Mouse (Mus musculus): ENCODE results near the gene Lrp3. TPM values are rescaled to one million over a fixed set of nuclear protein-coding genes. Genes with fewer than 3 reads are reported as not detected.

Gene Lrp3
- polyA plus RNA-seq, 1 experiment from 2014 or later = not detected

GRCm38 (mm10) chr7:35215731-35216130 is 433 bp upstream of the Lrp3 start:
- no peak overlapping the region for H3K27ac ChIP-seq
- no peaks in the 10 kb centered on the region for H3K79me2 ChIP-seq (ENCODE audit: inconsistent target)
- WGBS (ENCODE audit: missing documents) = 60% methylated on average over 5 of the region's 5 CpGs
- H3K4me3 ChIP-seq (ENCODE audit: inconsistent target) = no peak overlapping the region
- H3K36me3 ChIP-seq (ENCODE audit: inconsistent target) = no peaks in the 10 kb centered on the region

GRCm38 (mm10) chr7:35214442-35215222 is 666 bp downstream of the Lrp3 start:
- H3K36me3 ChIP-seq (ENCODE audit: inconsistent target) = no peaks in the 10 kb centered on the region
- no peaks in the 10 kb centered on the region for H3K79me2 ChIP-seq (ENCODE audit: inconsistent target)
- H3K27ac ChIP-seq = no peak overlapping the region
- 2% methylated on average over 78 of the region's 79 CpGs for WGBS (ENCODE audit: missing documents)
- H3K4me3 ChIP-seq (ENCODE audit: inconsistent target) = no peak overlapping the region

DNA sequence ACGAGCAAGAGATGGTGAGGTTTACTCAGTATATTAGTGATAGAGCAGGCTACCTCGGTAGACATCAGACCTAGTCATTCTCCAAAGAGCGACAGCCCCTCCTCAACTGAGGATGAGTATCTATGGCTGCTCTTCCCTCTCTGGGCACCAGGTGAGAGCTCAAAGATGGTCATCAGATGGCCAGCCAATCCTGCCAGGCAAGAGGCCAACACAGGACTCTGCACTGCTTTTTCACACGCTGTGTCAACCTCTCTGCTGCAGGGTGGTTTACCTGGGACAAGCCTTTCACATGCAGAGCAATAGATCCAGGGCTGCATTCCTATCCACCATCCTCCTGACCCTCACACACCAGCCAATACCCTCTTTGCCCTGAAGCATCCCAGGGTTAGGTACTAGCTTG is 3.5 kb downstream of the Lrp3 start:
- H3K79me2 ChIP-seq (ENCODE audit: inconsistent target) = no peaks in the 10 kb centered on the region
- 95% methylated on average over 4 of the region's 4 CpGs for WGBS (ENCODE audit: missing documents)
- H3K27ac ChIP-seq = no peak overlapping the region
- H3K4me3 ChIP-seq (ENCODE audit: inconsistent target) = no peak overlapping the region
- H3K36me3 ChIP-seq (ENCODE audit: inconsistent target) = no peaks in the 10 kb centered on the region

- H3K27ac ChIP-seq = no peak overlapping the region
- H3K79me2 ChIP-seq (ENCODE audit: inconsistent target) = no peaks in the 10 kb centered on the region
- no peaks in the 10 kb centered on the region for H3K36me3 ChIP-seq (ENCODE audit: inconsistent target)
- no peak overlapping the region for H3K4me3 ChIP-seq (ENCODE audit: inconsistent target)
Measured at GRCm38 (mm10) chr7:35199755-35200154, 15.5 kb downstream of the Lrp3 start.

DNA sequence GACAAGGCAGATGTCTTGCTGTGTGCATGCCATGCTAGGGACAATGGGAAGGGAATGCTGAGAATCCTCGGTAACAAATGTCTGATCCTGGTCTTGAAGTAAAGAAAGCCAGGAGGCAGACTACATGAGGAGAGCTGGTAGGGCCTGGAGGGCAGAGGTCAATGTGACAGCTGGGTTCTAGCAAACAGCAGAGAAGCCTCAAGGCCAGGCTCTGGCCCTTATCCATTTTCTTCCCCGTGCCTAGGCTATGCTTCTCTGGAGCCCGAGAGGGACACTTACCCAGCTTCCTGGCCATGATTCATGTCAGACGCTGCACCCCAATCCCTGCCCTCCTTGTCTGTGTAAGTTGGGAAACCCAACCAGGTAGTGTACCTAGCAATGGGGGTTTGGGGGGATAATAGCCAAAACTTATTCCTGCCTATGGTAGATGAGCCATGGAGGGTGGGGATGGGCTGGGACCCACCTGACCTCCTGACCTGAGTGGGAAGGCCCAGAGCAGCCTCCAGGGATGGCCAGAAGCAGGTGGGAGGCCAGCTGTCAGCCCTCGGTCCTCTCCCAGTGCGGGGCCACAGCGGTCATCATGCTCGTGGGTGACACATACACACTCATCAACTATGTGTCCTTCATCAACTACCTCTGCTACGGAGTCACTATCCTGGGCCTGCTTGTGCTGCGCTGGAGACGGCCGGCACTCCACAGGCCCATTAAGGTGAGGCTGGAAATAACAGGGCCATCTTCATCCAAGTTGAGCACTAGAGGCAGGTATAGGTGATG is 16.1 kb downstream of the Lrp3 start:
- Histone ChIP-seq H3K36me3 (ENCODE audit: inconsistent target) (no peaks in the 10 kb centered on the region), H3K4me3 (ENCODE audit: inconsistent target) (no peak overlapping the region)
- 93% methylated on average over 12 of the region's 12 CpGs for WGBS (ENCODE audit: missing documents)

DNA sequence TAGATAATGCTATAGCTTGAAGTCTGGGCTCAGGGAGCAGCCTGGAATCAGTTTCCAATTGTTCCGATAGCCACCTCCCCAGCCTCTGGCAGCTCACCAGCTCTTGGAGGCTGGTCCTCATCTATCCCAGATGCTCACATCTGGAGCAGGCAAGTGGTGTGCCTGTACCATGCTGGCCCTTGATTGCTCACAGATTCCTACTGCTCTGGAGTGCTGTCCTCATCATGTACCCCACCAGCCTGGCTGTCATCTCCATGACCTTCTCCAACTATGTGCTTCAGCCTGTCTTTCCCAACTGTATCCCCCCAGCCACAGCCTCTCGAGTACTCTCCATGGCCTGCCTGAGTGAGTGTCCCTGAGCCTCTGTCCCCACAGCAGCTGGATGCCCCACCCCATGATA is 18.3 kb downstream of the Lrp3 start:
- H3K27ac ChIP-seq = no peak overlapping the region
- no peaks in the 10 kb centered on the region for H3K36me3 ChIP-seq (ENCODE audit: inconsistent target)
- no peak overlapping the region for H3K4me3 ChIP-seq (ENCODE audit: inconsistent target)
- no peaks in the 10 kb centered on the region for H3K79me2 ChIP-seq (ENCODE audit: inconsistent target)
- 66% methylated on average over 2 of the region's 2 CpGs for WGBS (ENCODE audit: missing documents)

More for the DNA sequence above, 16.1 kb downstream of the Lrp3 start:
- Histone ChIP-seq H3K27ac (no peak overlapping the region), H3K79me2 (ENCODE audit: inconsistent target) (no peaks in the 10 kb centered on the region)

- WGBS (ENCODE audit: missing documents) = 0% methylated on average over 2 of the region's 2 CpGs
- Histone ChIP-seq H3K4me3 (ENCODE audit: inconsistent target) (no peak overlapping the region), H3K79me2 (ENCODE audit: inconsistent target) (no peaks in the 10 kb centered on the region), H3K36me3 (ENCODE audit: inconsistent target) (no peaks in the 10 kb centered on the region), H3K27ac (no peak overlapping the region)
Measured at GRCm38 (mm10) chr7:35191276-35191675, 24.0 kb downstream of the Lrp3 start.

GRCm38 (mm10) chr7:35189699-35190098 is 25.6 kb downstream of the Lrp3 start:
- WGBS (ENCODE audit: missing documents) = 62% methylated on average over 5 of the region's 5 CpGs
- no peaks in the 10 kb centered on the region for H3K36me3 ChIP-seq (ENCODE audit: inconsistent target)
- no peak overlapping the region for H3K4me3 ChIP-seq (ENCODE audit: inconsistent target)
- H3K79me2 ChIP-seq (ENCODE audit: inconsistent target) = no peaks in the 10 kb centered on the region
- no peak overlapping the region for H3K27ac ChIP-seq

DNA sequence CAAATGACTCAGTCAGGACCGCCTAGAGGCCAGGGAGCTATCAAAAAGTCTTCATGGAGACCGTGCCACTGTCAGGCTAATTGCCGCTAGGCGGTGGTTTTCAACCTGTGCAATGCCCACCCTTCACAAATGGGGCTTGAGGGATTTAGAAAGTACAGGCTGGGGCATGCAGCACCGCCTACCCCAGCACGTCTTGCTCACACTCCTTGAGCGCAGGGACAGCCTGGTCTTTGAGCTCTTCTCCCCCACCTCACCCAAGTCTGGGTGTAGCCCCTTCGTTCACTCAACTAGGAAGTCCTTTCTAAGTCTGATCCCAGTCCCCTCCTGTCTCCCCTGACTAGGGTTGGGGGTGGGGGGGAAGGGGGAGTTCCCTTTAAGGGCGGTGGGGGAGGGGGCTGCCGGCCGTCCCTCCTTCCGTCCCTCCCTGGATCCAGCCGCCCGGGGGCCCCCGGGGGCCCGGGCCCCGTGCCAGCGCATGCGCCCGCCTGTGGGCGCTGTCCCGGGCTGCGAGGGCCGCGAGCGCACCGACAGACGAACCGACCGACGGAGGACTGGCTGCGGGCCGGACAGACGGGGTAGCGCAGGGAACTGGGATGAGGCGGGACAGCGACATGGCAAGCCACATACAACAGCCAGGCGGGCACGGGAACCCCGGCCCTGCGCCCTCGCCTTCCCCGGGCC is 29.3 kb downstream of the Lrp3 start, which contains the start of gene Slc7a10:
Slc7a10 (plus strand) TSS at position 497 of the 681 bp plus-strand sequence.
- Histone ChIP-seq H3K79me2 (ENCODE audit: inconsistent target) (no peaks in the 10 kb centered on the region), H3K36me3 (ENCODE audit: inconsistent target) (no peaks in the 10 kb centered on the region), H3K27ac (no peak within 1 kb of the TSS), H3K4me3 (ENCODE audit: inconsistent target) (no peak within 1 kb of the TSS)
- 3% methylated on average over 42 of the region's 43 CpGs for WGBS (ENCODE audit: missing documents)

GRCm38 (mm10) chr7:35184833-35185724 is 30.2 kb downstream of the Lrp3 start:
- WGBS (ENCODE audit: missing documents) = 8% methylated on average over 43 of the region's 54 CpGs
- Histone ChIP-seq H3K36me3 (ENCODE audit: inconsistent target) (no peaks in the 10 kb centered on the region), H3K27ac (no peak overlapping the region), H3K4me3 (ENCODE audit: inconsistent target) (no peak overlapping the region), H3K79me2 (ENCODE audit: inconsistent target) (no peaks in the 10 kb centered on the region)

DNA sequence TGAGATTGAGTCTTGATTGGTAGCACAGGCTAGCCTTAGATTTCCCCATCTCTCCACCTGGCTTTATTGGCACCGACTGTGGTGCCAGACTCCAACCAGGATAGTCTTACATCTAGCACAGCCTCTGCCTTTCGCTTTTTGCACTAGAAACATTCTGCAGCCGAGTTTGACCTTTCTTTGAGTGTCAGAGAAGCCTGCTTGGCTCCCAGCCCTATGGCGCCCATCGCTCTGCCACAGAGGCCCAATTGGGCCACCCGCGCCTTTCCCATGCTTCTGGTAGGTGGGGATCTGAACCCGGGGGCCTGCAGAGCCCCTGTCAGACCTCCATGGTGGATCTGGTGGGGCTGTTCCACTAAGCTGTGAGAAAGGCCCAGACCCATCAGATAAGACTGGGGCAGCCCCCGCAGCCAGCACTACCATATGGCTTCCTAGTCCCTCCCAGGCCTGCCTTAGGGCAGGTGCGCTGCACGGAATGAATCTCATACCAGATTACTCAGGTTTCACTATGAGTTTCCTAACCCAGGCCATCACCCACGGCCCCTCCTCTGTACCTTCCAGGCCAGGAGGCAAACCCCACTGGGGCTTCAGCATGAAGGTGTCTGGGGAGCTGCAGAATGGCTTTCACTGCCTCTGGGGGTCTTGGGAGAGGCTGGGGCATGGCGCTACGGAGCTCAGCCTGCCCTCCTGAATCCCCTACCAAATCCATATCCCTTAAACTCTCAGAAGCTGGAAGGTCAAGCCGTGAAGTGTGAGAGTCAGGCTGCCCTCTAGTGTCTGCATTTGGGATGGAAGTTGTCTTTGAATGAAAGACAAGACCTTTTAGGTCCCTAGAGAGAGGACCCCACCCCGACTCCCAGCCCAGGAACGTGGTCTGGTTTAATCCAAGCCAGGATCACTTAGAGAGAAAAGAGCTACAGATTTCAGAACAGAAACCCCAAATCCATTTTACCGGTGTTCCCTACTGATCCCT is 38.6 kb downstream of the Lrp3 start:
- no peaks in the 10 kb centered on the region for H3K79me2 ChIP-seq (ENCODE audit: inconsistent target)
- no peak overlapping the region for H3K4me3 ChIP-seq (ENCODE audit: inconsistent target)
- no peaks in the 10 kb centered on the region for H3K36me3 ChIP-seq (ENCODE audit: inconsistent target)
- 55% methylated on average over 18 of the region's 18 CpGs for WGBS (ENCODE audit: missing documents)
- no peak overlapping the region for H3K27ac ChIP-seq

DNA sequence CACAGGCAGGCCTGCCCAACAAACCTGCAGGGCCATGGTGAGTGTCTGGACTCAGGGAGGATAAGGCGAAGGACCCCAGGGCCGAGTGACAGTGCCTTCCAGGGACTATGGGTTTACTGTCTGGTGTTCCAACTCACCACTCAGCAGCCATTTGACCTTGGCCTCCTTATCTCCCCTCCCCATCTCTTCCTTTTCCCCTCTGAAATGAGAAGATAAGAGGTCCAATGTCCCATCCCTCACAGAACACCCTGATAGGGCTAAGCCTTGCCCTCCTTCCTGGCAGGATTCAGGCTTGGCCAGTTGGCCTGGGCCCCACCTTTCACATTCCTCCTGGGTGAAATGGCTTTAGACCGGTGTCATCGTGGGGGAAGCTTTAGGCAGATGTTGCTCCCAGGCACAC is 39.8 kb downstream of the Lrp3 start:
- Histone ChIP-seq H3K4me3 (ENCODE audit: inconsistent target) (no peak overlapping the region), H3K36me3 (ENCODE audit: inconsistent target) (no peaks in the 10 kb centered on the region), H3K79me2 (ENCODE audit: inconsistent target) (no peaks in the 10 kb centered on the region), H3K27ac (no peak overlapping the region)
- WGBS (ENCODE audit: missing documents) = 65% methylated on average over 4 of the region's 4 CpGs

GRCm38 (mm10) chr7:35172519-35172918 is 42.8 kb downstream of the Lrp3 start:
- WGBS (ENCODE audit: missing documents) = 64% methylated on average over 4 of the region's 4 CpGs
- Histone ChIP-seq H3K36me3 (ENCODE audit: inconsistent target) (no peaks in the 10 kb centered on the region), H3K79me2 (ENCODE audit: inconsistent target) (no peaks in the 10 kb centered on the region), H3K4me3 (ENCODE audit: inconsistent target) (no peak overlapping the region), H3K27ac (no peak overlapping the region)

All from macrophage (primary cell).